Mouse (Mus musculus): ENCODE data around the gene Cryaa.

The Cryaa gene

DNA sequence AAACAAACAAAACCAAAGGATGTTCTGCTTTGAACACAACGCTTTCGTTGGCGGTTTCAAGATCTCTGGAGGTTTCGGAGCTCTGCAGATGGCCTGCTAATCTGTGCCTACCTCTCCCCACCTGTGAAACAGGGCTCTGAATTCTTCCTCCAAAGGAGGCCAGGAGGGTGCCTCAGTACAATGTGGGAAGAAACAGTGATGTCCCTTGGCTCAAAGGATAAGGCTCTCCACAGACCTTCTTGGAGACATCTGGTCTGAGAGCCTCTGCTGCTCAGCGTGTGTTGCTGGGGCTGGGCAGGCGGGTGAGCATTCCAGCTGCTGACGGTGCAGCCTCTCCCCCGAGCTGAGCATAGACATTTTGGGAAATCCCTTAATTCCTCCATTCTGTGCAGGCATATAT is at the start of gene Cryaa:
Cryaa (plus strand) TSS at position 301 of the 400 bp plus-strand sequence.
- in situ Hi-C loops (cut with MboI, MseI), result no loop called here

DNA sequence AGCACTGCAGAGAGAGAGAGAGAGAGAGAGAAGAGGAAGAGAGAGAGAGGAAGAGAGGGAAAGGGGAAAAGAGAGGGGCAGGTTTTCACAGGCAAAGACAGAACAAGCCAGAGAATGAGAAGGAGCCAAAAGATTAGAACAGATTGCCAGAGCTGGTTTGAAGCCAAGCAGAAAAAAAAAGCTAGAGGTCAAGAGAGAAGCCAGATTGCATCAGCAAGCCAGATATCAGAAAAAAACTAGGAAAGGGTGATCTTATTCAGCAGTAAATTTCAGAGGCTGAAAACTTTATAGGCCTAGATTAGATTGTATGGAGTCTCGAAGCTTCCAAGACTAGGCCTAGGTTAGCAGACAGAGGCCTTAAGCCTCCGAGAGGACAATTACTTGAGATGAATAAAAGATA is 49.6 kb upstream of the Cryaa start:
- in situ Hi-C loops (cut with MboI, MseI), result loop anchor here (5.0 kb wide), 1 partner anchor 101 kb away; no protein-coding TSS in a partner anchor

DNA sequence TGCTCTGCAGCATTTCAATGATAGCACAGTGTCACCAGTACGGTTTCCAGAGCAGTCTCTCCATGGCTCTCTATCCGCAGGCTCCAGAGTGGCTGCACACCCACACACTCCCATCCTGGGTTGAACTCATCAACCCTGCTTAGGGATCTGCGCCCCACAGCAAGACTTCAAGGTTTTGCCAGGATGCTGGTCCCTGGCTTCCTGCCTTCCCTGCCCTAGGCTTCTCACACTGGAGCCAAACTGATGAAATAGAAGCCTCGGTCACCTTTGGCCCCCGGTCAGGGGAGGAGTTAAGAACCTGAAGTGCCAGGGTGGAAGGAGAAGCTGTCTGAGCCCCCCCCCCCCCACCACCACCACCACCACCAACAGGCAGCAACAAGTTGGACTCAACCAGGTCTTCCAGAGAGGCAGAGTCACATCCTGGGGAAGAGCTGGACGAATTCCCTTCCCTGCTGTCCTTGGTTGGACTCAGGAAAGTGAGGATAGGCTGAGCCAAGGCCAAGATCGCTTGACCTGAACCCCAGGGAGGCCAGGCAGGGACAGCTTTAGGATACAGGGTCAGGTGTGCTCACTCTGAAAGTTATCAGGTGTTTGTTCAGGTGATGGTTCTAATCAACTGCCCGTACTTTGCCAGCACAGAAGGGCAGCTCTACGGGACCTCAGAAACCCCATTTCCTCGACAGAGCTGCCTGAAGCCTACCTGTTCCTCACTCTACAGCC is 46.4 kb upstream of the Cryaa start:
- in situ Hi-C loops (cut with MboI, MseI), result no loop called here

DNA sequence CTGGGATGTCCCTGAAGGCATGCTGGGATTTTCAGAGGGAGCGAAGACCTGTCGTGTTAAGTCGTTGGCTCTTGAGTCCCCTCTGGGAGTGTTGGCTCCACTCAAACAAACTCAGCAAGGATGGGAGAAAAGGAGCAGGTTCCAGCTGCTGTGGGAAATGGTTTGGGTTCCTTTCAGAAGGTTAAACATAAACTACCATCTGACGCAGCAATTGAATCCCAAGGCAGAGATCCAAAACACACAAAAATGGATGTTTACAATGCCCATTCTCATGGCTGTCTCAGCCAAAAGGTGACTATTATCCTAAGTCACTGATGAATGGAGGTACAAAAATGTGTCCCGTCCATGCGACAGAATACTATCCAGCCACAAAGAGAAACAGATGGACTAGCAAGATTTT is 44.6 kb upstream of the Cryaa start:
- in situ Hi-C loops (cut with MboI, MseI), result no loop called here

DNA sequence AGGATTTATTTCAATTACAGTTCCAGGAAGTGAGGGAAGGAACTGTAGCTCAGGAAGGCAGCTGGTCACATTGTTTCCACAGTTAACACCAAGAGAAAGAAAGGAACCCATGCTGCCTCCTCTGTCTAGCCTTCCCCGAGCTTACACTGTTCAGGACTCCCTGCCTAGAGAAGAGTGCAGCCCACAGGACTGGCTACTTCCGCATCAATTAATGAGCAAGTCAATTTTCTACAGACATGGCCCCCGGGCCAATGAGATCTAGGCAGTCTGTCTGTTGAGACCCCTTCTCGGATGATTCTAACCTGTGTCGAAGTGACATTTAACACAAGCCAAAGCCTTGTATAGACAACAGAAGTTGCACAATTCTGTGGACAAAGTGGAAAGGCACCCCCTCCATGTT is 42.7 kb upstream of the Cryaa start:
- in situ Hi-C loops (cut with MboI, MseI), result no loop called here

DNA sequence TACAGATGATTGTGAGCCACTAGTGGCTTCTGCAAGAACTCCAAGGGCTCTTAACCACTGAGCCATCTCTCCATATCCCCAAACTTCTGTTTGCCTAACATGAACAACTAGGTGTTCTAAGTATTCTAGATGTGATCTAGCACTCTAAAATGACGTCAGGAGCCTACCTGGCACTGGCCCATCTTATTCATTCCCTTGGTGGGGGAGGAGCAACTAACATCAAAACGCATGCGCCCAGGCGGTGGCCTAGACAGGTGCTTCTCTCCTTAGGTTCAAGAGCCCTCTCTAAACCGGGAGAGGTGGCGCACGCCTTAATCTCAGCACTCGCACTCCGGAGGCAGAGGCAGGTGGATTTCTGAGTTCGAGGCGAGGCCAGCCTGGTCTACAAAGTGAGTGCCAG is 41.8 kb upstream of the Cryaa start:
- in situ Hi-C loops (cut with MboI, MseI), result no loop called here

DNA sequence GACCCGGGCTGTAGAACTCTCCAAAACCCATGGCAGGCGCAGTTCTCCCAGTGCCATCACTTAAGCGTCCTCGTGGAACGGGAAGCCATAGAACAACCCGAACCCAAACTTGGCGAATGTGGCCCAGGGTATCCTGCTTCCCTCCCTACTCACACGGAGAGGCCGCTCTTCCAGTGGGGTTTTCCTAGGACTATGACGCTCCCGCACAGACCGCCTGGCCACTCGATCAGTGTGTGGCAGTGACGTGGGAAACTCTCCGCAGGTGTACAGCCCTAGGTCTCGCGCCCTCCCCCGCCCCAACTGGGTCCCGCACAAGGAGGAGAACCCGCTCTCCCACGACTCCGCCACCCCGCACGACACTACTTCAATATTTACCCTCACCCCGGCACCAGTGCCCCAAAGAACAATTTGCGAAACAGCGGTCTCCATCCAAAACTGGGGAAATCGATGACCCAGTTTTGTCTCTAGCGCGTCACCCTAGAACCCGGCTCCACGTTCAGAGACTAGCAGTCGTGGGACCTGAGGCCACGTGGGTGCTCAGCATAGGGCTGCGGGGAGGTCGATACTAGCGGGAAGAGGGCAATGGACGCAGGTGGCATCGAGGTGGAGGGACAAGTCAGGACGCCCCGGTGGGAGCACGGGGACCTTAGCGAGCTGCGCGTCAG is 41.2 kb upstream of the Cryaa start:
- in situ Hi-C loops (cut with MboI, MseI), result no loop called here

DNA sequence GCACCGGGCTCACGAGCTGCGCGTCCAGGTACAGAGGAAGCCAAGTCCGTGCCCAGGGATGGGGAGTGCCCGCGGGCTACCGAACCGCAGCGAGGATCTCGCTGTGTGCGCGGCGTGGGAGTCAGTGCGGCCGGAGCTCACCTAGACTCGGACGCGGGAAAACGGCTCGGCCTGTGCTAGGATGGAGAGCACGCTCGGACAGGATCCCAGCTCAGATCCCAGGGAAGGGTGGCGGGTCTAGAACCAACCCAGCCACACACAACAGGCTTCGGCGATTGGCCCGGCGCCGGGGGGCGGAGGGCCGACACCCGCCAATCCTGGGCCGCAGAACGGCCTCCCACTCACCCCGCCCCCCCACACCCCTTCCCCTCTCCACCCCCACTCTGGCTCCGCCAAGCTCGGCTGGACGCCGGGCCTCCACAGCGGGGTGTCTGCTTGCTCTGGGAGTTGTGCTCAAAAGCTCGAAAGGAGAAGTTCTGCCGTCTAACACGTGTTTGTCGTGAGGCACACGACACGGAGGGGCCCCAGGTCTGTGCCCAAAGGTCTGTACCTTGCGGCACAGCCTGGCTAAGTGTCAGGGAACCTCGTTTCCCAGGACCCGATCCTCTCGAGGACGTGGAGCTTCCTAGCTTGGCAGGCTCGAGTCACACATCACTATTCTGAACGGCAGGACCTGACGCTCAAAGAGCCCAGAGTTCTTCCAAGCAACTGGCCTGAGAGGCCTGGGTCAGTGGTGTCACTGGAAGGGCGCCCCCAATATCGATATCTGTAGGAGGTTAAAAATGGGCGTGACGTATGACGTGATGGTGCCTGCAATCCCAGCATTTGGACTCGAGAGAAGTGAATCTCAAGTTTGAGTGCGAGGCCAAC is 40.4 kb upstream of the Cryaa start, which contains the start of gene Cbs:
Cbs (minus strand) TSS at position 297 of the 870 bp plus-strand sequence.
- in situ Hi-C loops (cut with MboI, MseI), result no loop called here

DNA sequence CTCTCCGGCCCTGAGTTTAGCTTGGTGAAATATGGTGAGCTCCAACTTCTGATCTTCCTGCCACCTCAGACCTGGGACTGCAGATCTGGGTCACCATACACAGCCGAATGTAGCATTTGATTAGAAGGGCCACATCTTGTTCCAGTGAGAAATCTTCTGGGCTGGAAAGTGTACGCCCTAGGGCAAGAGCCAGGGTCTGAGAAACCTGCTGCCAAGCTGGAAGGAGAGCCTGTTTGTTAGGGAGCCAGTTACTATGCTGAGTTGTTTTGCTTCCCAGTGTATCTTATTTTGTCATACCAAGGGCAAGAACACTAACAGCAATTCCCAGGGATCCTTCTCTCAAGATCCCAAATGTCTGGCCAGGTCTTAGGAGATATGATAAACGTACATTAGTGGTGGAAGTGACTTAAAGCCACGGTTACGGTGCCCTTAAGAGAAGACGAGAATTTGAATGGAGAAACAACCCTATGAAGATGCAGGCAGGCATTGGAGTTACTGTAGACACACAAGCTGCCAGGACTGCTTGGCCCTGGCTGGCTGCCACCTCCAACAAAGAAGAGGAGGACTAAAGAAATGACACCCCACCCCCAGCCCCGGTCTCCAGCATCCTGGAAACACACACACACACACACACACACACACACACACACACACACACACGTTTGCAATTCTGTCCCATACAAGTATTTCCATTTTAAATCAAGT is 39.6 kb upstream of the Cryaa start:
- in situ Hi-C loops (cut with MboI, MseI), result no loop called here

DNA sequence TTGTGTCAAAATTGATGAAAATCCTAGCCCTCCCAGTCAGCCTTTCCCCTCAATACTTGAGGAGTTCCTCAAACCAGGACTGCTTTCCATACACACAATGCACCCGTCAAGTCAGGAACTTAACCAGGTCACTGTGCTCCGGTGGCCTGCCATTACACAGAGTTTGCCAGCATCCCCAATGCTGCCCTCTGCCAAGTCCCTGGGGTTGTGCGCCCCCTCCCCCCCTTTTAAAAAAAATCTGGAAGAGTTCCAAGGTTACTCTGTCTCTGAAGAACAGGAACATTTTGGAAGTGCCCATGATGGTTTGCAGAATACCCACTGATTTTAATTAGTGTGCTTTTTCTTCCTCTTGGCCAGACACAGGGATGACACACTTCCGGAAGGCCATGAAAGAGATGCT is 38.0 kb upstream of the Cryaa start:
- in situ Hi-C loops (cut with MboI, MseI), result no loop called here

DNA sequence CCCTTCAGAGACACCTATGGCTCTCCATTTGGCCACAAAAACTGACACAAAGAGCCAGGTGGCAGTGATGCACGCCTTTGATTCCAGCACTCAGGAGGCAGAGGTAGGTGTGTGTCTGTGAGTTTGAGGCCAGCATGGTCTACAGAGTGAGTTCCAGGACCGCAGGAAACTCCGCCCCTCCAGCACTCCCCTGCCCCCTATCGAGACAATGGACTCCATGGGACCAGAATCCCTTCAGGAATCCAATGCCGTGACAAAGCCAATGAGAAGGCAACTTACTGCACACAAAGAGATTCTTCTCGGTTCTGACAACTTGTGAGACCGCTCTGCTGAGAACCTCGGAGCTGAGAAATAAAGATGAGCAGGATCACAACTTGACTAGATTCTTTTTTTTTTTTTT is 35.3 kb upstream of the Cryaa start:
- in situ Hi-C loops (cut with MboI, MseI), result no loop called here

DNA sequence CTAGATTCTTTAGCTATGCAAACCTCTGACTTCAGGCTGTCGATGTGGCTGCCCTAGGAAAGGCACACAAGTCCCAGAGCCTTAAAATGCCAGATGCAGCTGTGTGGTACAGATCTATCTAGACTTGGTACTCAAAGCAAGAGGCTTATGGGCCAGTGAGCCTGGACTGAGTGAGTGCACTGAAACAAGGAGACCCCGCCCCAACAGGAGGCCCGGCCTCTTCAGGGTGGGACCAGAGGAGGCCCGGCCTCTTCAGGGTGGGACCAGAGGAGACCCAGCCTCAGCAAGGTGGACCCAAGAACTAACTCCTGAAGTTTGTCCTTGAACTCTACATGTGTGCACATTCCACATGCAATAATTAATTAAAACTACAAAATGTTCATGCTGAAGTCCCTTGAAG is 34.7 kb upstream of the Cryaa start:
- in situ Hi-C loops (cut with MboI, MseI), result no loop called here

DNA sequence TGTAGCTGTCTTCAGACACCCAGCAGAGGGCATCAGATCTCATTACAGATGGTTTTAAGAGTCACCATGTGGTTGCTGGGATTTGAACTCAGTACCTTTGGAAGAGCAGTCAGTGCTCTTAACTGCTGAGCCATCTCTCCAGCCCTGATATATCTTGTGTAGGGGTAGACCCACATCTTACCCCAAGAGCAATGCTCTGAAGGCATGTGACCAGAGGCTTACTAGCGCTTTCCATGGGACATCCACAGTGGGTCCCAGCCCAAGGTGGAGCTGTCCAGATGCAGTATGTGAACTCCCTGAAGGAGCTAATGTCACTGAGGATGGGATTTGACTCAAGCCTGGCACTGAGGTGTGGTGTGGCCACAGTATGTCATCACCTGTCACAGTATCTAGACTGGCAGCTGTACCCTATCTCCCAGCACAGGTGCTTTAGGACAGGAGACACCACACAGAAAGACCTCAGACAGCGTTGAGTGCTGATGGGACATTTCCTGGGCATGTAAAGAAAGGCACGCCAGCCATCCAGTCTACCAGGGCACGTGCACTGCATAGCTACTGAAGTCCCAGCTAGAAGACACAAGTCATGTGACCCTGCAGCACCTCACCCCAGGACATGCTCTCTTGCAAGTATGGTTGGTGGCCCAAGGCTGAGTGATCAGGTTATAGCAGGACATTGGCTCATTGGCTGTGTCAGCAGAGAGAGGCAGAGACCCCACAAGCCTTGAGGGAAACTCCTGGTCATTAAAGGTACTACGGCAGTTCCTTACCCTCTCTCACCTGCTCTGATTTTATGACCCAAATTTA is 31.2 kb upstream of the Cryaa start:
- in situ Hi-C loops (cut with MboI, MseI), result loop anchor here (5.0 kb wide), 1 partner anchor 139 kb away; no protein-coding TSS in a partner anchor

DNA sequence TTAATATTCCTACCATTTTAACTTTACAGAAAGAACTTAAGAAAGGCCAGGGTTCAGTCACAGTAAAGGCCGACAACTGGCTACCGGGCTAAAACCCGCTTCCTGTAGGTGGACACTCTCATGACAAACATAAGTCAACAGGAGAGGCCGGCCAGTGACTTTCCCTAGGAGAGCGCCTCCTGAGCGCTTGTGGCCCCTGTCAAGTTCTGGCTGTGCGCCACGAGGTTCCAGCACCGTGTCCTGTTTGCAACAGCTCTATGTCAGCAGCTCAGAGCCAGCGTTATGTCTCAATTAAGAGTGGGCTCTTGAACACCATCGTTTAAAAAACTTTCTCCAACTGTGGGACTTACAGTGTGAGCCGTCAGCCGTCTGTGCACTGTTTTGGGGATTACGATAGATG is 25.5 kb upstream of the Cryaa start:
- in situ Hi-C loops (cut with MboI, MseI), result no loop called here

DNA sequence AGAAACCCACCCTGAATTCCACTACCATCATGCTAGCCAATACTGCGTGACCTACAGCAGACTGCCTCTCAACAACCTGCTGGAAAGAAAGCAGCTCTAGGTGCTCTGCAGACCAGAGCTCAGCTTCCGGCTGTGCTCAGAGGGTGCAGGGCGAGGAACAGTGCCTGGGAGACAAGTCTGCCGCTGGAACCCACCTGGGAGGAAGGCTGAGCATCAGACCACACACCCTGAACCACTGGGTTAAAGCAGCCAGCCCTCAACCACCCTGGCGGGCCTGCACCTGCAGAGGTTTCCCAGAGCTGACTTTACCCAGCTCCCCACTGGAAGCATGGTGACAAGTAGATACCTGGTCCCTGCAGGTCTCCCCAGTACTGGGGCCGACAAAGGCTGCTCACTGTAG is 24.3 kb upstream of the Cryaa start:
- in situ Hi-C loops (cut with MboI, MseI), result no loop called here

DNA sequence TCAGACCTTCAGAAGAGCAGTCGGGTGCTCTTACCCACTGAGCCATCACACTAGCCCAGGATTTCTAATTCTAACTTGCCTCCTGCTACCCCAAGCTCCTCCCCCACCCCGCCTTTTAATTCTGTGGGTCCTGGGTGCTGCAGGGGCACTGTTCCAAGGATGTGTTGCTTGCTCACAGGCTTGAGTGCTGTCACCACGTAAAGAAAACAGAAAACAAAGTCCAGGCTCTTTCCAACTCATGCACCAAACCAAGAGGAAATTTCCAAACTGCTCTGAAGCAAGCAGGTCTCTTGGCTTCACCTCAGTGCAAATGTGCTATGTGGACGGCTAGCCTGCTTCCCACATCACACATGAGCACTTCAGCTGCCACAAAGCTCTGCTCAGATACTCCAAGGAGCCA is 22.2 kb upstream of the Cryaa start:
- in situ Hi-C loops (cut with MboI, MseI), result no loop called here

DNA sequence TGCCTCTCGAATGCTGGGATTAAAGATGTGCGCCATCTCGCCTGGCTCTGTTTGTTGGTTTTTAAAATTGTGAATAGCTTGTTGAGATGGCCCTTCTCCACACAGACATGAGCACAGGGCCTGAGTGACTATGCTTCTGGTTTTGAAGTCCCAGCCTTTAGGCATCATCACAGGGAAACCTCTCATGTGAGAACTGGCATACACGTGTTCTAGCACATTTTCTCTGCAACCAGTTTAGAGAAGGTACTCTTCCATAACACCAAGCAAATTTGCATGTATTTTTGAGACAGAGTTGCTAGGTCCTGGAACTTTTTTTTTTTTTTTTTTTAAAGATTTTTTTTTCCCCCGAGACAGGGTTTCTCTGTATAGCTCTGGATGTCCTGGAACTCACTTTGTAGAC is 20.9 kb upstream of the Cryaa start:
- in situ Hi-C loops (cut with MboI, MseI), result no loop called here

DNA sequence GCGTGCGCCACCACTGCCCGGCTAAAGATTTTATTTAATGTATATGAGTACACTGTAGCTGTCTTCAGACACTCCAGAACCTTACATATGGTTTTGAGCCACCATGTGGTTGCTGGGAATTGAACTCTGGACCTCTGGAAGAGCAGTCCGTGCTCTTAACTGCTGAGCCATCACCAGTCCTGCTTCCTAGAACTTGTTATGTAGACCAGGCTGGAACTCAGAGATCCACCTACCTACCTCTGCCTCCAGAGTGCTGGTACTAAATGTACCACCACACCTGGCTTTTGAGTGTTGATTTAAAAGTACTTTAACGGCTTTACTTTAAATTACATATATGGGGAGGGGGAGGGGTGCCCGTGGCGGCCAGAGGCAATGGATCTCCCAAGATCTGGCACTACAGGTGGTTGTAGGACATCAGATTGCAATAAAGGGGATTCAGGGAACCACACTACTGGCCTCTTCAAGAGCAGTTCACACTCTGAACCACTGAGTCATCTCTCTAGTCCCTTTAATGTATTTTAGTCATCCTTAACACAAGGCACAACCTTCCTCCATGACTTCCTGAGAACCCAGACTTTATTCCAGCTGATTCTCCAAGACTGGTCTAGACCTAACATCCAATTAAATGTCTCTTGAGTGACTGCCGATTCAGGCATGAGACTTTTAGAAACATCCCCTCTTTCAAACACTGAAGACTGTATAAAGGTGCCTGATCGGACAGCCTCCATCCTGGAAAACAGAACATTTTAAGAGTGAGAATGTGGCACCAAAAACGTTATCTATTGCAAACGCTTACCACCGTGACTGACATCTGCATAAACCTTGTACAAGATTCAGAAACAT is 20.2 kb upstream of the Cryaa start:
- in situ Hi-C loops (cut with MboI, MseI), result no loop called here

DNA sequence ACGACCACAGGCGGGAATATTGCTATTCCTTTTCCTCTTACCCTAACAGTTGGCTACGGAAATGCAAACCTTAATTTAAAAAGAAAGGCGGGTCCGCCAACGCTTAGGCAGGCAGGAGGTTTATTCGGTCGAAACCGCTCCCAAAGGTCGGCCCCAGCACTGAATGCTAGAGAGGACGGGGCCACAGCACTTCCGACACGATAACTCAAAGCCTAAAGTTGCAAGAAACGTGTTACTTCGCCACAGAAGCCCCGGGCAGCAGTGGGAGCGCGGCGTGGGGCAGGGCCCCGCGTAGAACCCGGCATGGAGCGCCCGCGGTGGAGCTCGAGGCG is 19.5 kb upstream of the Cryaa start:
- in situ Hi-C loops (cut with MboI, MseI), result no loop called here

Data from T-helper 1 cell (primary cell).